24 mouse cellular contexts compared by ENCODE assay signal in genomic region chr5:103705331-103705730, GRCm38 (mm10). TPM values are rescaled to one million over a fixed set of nuclear protein-coding genes. Genes with fewer than 3 reads are reported as not detected.
"Had no signal": no experiment of that assay in that cellular context is flagged by ENCODE, and none has a peak within 500 bp of the region (broad histone marks: within the 10 kb centered on the region; RNA-seq: fewer than 3 reads in every experiment).

No protein-coding gene starts in this region.

- DNase-seq: kidney, adult 2 months; kidney, postnatal 25 days; layer of hippocampus, postnatal 36 days; liver, embryonic 13.5 days; lung, adult 2 months; lung, postnatal 14 days; lung, postnatal 4 days; right cerebral cortex, postnatal 14 days; right cerebral cortex, postnatal 4 days; thymus, adult 2 months; thymus, postnatal 14 days had no signal

- H3K4me2 ChIP-seq: liver, embryonic 13.5 days; midbrain, embryonic 13.5 days had no signal

- H3K36me3 ChIP-seq: liver, embryonic 13.5 days; midbrain, embryonic 13.5 days had no signal

- H3K27ac ChIP-seq: kidney, postnatal 0 days; left cerebral cortex, adult 2 months; liver, embryonic 13.5 days; midbrain, embryonic 13.5 days; stomach, postnatal 0 days had no signal

- H3K9me3 ChIP-seq: liver, embryonic 13.5 days; midbrain, embryonic 13.5 days had no signal

- H3K27me3 ChIP-seq: midbrain, embryonic 13.5 days had no signal

- H3K4me3 ChIP-seq: left cerebral cortex, adult 2 months; liver, embryonic 13.5 days; midbrain, embryonic 13.5 days had no signal

- H3K4me1 ChIP-seq: midbrain, embryonic 13.5 days had no signal

RNA-seq across cellular contexts. Expression of gene 1700016H13Rik, which starts 49.5 kb away (rescaled TPM):
- total RNA-seq: layer of hippocampus, adult 8-10 months; layer of hippocampus, postnatal 10 days; layer of hippocampus, postnatal 36 days; left cerebral cortex, adult 2 months; left cerebral cortex, postnatal 10 days; left cerebral cortex, postnatal 36 days; liver, adult 2 months; megakaryocyte, adult 5-6 weeks; monocyte, adult 5-6 weeks had no signal
- polyA plus RNA-seq: kidney, adult 2 months; liver, adult 2 months; liver, embryonic 16.5 days; neural tube, embryonic 14.5 days had no signal
